Mouse (Mus musculus) cerebellum, adult 11-12 months (tissue): ENCODE results near the gene Zdhhc19.
A peak's percentile ranks its signal among the peaks of the same experiment; 100 is the strongest.

Experiments
- DNase-seq: peaks from one replicate; pipeline ENCODE4 v3.0.0; 2022

The Zdhhc19 gene

DNA sequence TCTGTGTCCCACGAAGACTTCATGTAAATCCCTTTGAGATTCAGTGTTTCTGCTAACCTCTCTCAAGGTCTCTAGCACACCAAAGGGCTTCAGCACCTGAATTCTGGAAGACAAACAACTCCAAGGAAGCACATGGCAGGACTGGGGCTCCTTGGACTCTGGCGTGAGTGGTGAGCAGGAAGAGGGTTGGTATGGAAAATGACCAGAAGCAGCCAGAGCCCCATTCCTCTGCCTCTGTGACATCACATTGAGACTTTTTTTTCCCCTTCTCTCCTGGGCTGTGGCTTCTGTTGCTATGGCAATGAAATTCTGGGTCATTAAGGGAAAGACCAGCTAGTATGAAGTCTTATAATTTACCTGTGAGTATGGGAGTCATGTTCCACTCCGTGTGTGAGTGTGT is at the start of gene Zdhhc19:
Gene Zdhhc19, plus strand, starts transcription at position 301 of the 400 bp plus-strand sequence.
- no peak for DNase-seq

DNA sequence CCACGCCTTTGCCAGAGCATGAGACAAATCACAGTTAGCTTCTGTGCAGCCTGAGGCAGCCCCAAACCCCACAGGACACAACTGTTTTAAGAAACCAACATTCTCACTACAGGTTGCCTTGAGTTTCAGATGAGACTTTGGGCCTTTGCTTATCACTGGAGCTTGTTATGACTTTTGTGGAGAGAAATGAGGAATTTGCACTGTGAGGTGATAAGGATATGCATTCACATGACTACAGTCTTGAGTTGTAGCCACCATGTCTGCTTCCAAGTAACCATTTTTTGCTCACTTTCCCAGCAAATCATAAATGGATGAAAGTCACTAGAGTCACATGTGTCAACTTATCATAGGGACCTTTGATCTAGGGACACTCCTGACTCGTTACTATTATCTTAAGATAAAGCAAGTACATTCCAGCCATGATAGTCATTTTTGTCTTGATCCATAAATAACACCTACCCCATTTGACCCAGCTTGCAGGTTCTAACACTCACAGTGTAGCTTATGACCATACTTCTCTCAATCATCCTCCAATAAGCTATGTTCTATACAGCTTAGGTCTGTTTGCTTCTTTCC is 49.4 kb upstream of the Zdhhc19 start:
- DNase-seq = no peak

DNA sequence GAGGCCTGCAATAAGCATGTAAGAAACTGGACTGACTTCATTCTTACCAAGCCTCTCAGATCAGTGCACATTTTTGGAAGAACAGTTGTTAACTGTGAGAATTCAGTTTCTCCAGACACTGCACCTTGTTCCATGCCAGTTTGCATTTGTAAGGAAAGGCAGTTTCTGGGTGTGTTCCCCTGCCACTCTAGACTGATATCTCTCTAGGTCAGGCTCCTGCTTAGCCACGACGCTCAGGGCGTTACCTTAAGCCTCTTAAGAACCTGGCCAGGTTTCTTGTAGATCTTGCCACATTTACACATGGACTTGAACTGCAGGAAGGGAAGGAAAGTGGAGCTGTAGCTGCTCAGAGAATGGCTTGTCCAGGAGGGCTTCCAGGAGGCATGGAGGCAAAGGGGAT is 46.4 kb upstream of the Zdhhc19 start:
- no peak for DNase-seq

DNA sequence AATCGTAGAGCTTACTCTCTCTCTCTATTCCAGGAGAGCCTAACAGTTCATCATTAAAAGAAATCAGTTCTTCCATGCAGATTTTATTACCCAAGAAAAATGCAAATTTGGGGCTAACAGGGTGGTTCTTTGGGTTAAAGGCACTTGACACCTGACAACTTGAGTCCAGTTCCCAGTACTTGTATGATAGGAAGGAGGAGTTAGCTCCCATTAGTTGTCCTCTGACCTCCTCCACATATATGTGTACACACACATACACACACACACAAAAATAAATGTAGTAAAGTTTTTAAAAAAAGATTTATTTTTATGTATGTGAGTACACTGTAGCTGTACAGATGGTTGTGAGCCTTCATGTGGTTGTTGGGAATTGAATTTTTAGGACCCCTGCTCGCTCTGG is 45.9 kb upstream of the Zdhhc19 start:
- DNase-seq = no peak

GRCm38 (mm10) chr16:32453102-32453501 is 43.0 kb upstream of the Zdhhc19 start:
- DNase-seq = no peak

DNA sequence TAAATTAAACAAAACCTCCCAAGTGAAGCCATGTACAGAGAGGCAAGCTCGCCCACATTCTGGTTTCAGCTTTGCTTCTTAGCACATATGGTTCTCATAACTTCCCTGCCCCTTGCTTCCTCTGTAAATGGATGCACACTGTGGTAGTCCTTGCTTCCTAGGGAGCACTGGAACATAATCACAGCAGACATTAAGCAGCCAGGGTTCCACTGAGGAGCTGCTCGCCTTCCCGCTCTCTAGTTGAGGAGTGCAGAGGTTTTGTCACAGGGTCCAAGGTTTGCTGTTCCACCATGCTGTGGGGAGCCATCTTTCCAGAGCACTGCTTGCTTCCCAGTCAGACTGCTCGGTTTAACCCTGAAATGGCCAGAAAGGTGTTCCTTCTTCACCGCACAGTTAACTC is 41.4 kb upstream of the Zdhhc19 start:
- no peak for DNase-seq

GRCm38 (mm10) chr16:32456086-32456485 is 40.0 kb upstream of the Zdhhc19 start:
- DNase-seq = no peak

- DNase-seq = no peak
Measured at GRCm38 (mm10) chr16:32456761-32457160, 39.3 kb upstream of the Zdhhc19 start.

- peak; percentile 53 for DNase-seq
Measured at GRCm38 (mm10) chr16:32457589-32458386, 38.3 kb upstream of the Zdhhc19 start.

- no peak for DNase-seq
Measured at GRCm38 (mm10) chr16:32460518-32460917, 35.5 kb upstream of the Zdhhc19 start.

- DNase-seq = no peak
Measured at GRCm38 (mm10) chr16:32461713-32462112, 34.4 kb upstream of the Zdhhc19 start.

- no peak for DNase-seq
Measured at GRCm38 (mm10) chr16:32462950-32463349, 33.1 kb upstream of the Zdhhc19 start.

DNA sequence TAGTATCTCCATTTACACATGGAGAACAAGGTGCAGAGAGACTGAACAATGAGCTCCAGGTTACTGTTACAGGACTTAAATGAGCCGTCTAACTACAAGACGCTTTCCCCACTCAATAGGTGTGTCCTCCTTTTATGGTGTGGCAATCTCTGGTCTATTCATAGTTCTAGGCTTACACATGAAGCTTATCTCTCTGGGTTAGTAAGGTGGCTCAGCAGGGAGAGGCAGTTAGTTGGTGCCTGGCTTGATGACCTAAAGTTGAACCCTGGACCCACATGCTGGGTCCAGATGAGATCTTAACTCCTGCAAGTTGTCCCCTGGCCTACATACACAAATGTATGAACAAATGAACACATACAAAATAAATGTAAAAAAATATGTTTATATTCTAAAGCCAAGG is 32.6 kb upstream of the Zdhhc19 start:
- DNase-seq = no peak

GRCm38 (mm10) chr16:32464908-32465307 is 31.2 kb upstream of the Zdhhc19 start:
- no peak for DNase-seq

- DNase-seq = no peak
Measured at GRCm38 (mm10) chr16:32468488-32468887, 27.6 kb upstream of the Zdhhc19 start.

- no peak for DNase-seq
Measured at GRCm38 (mm10) chr16:32469404-32470105, 26.5 kb upstream of the Zdhhc19 start.

DNA sequence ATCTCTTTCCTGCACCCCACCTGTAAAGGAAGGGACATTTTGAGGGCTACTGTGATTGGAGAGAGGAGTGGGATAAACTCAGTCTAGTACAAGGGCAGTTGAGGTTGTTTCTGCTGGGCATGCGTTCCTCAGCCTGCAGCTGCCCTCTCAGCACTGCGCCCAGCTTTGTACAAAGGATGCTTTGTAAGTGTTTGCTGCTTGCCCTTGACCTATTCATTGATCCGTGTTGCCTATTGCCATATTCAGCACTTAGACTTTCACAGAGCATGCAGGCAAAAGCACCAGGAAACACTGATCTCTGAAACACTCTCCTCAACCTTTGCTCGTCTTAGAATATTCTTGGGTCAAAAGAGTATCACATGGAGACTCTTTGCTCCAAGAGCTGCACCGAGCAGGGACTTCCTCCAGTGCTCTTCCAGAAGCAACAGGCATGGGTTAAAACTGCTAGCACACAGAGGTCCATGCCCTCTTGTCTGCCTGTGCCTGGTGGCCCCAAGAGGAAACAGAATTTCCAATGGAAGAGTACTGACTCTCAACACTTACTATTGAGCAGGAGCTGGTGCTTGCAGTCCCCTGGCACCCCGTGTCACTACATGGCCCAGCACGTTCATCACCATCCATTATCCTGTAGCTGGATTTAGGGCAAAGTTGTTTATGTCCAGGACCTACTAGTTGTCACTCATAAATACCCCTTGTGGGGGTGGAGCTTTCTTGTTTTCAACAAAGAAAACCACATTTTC is 23.6 kb upstream of the Zdhhc19 start:
- DNase-seq = no peak

DNA sequence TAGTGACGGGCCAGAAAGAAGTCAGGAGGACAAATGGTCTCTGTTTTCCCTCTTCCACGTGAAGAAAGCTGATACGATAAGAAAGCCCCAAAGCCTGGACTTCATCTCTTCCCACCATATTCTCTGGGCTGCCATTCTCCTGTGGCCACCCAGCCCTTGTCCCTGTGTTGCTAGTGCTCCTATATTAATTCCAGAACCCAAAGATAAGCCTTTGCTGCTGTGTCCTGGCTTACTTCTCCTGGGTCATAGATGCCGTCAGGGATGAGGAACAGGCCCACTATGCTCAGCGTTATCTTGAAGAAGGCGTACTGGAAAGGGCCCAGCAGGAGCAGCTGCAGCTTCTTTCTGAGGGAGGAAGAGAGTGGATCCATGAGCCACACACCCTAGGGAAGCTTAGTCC is 18.8 kb upstream of the Zdhhc19 start:
- DNase-seq = no peak

DNA sequence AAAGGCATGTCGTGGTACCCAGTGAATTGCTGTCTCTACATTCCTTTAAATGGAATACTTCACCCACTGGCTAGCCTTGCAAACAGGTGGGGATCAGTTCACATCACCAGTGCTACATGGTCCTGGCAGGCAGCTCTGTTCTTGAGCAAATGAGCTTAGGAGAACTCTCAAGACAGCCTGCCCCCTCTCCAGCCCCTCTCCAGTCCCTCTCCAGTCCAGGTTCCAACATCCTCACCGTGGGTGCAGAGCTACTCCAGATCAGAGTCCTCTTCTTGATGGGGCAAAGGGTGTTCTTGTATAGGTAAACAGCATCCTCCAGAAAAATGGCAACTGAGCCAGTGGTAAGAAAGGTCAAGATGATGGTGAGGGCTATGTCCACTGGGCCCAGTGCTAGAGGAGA is 16.6 kb upstream of the Zdhhc19 start:
- no peak for DNase-seq

GRCm38 (mm10) chr16:32484431-32484871 is 11.6 kb upstream of the Zdhhc19 start:
- no peak for DNase-seq

DNA sequence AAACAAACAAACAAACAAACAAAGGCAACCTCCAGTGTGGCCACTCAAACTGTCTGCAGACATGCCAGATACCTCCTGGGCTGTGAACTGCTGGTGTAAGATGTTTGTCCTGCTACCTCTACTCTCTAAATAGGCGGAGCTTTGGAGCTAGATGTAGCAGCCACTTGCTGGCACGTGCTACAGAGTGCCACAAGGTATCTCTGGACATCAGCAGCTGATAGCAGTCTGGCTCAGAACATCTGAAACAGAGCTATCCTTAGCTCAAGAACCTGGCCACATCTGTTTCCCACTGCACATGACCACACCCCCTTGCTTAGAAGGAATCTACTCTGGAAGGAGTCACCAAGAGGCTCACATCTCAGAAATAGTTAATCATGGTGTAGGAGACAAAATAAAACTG is 10.9 kb upstream of the Zdhhc19 start:
- no peak for DNase-seq

GRCm38 (mm10) chr16:32486046-32486445 is 10.0 kb upstream of the Zdhhc19 start:
- DNase-seq = no peak
